Mouse (Mus musculus) heart, postnatal 0 days (tissue): ENCODE measurements around the gene Boc. TPM values are rescaled to one million over a fixed set of nuclear protein-coding genes. Genes with fewer than 3 reads are reported as not detected.

Source experiments
- ATAC-seq: fragments of 200-750 bp; cut with Nextera tagmentation; 2 replicates; pipeline ENCODE4 v1.8.0; 2017; ENCODE audit warnings: low read depth, moderate number of reproducible peaks, moderate library complexity; ENCODE audit not compliant: insufficient read depth
- DNase-seq: peaks from one replicate; pipeline ENCODE4 v3.0.0-alpha.2; 2016; ENCODE audit warnings: low spot score
- H3K27ac ChIP-seq: fragments of 300-500 bp; sonication (generic); 2 replicates; pipeline ENCODE4 v1.5.1; 2014; ENCODE audit warnings: low read depth, mild to moderate bottlenecking
- H3K27me3 ChIP-seq: fragments of 300-500 bp; sonication (generic); 2 replicates; pipeline ENCODE4 v1.6.1; 2014; ENCODE audit warnings: low read length, mixed read lengths; ENCODE audit not compliant: control insufficient read depth, insufficient read depth
- H3K36me3 ChIP-seq: fragments of 300-500 bp; sonication (generic); replicated peaks from 2 replicates; pipeline ENCODE4 v1.6.1; 2014; ENCODE audit warnings: low read length, mixed read lengths; ENCODE audit not compliant: control insufficient read depth, insufficient read depth
- H3K4me1 ChIP-seq: fragments of 300-500 bp; sonication (generic); 2 replicates; pipeline ENCODE4 v1.6.1; 2014; ENCODE audit warnings: antibody characterized with exemption; ENCODE audit not compliant: control insufficient read depth, insufficient read depth
- H3K4me2 ChIP-seq: fragments of 300-500 bp; sonication (generic); 2 replicates; pipeline ENCODE4 v1.6.1; 2014; ENCODE audit warnings: low read depth, mild to moderate bottlenecking, low read length, moderate library complexity
- H3K4me3 ChIP-seq: fragments of 300-500 bp; sonication (generic); 2 replicates; pipeline ENCODE4 v1.5.1; 2014; ENCODE audit warnings: low read depth, low read length
- H3K9ac ChIP-seq: fragments of 300-500 bp; sonication (generic); replicated peaks from 2 replicates; pipeline ENCODE4 v1.6.1; 2014; ENCODE audit warnings: low read depth, low read length, mixed read lengths
- H3K9me3 ChIP-seq: fragments of 300-500 bp; sonication (generic); replicated peaks from 2 replicates; pipeline ENCODE4 v1.6.1; 2016; ENCODE audit warnings: low read length; ENCODE audit not compliant: control insufficient read depth
- CTCF ChIP-seq: IDR thresholded peaks from 2 replicates; pipeline ENCODE4 v1.5.1; 2016; ENCODE audit warnings: antibody characterized with exemption, control low read depth, low read depth
- EP300 ChIP-seq: IDR thresholded peaks from 2 replicates; pipeline ENCODE4 v1.6.1; 2016; ENCODE audit warnings: antibody characterized with exemption, low read depth
- WGBS: fragments of 180-500 bp; shearing (Covaris S2); extraction: QIAGEN DNeasy Blood & Tissue Kit; methylation state at CpG from one replicate; pipeline ENCODE4 v1.1.7; 2014; 5-methylcytosine and 5-hydroxymethylcytosine counted together
- polyA plus RNA-seq: library from polyadenylated mRNA; unstranded; fragments of >200 nt; fragmentation: Nextera tagmentation; extraction: Ambion mirVana; gene quantifications from 2 replicates; pipeline ENCODE4 v1.2.1, GENCODE M21; 2015
- total RNA-seq: library from RNA; depleted of rRNA; stranded (reverse); fragments of >200 nt; gene quantifications from 2 replicates; pipeline ENCODE4 v1.2.3, GENCODE M21; 2014; ENCODE audit warnings: low replicate concordance

Boc gene
- total and polyA plus RNA-seq, 2 experiments from 2014 or later, result 2.6 to 9.8 TPM

GRCm38 (mm10) chr16:44597106-44597806 is 38.6 kb upstream of the Boc start:
- no peak for ATAC-seq
- WGBS, result 76% methylated on average over 2 of the region's 2 CpGs
- H3K4me1 ChIP-seq, result peaks cover 3% of the 10 kb centered on the region; the same call in 1 of the 2 replicates
- no peak overlapping the region for H3K4me3 ChIP-seq
- no peak overlapping the region for H3K9ac ChIP-seq
- no peak overlapping the region for H3K27ac ChIP-seq
- no peak overlapping the region for H3K4me2 ChIP-seq
- DNase-seq, result no peak
- TF ChIP-seq CTCF (no peak), EP300 (no peak)
- no peaks in the 10 kb centered on the region for H3K36me3 ChIP-seq
- no peaks in the 10 kb centered on the region for H3K27me3 ChIP-seq
- H3K9me3 ChIP-seq, result no peaks in the 10 kb centered on the region

DNA sequence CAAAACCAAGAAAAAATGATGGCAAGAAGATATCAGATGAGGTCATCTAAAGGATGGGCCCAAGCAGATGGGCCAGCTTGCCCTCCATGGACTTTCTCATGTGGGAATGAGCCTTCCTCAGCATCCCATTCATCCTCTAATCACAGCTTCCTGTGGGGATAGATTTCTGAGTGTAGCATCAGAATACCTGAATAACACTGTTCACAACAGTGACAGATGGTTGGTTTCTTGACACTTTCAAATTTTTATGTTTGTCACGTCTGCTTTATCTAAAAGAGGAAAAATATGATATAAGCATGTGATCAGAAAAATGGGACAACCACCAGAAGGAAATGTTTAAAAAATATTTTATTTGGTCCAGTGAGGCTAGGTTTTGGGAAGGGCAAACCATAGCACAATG is 30.8 kb upstream of the Boc start:
- Histone ChIP-seq H3K27me3 (no peaks in the 10 kb centered on the region), H3K4me2 (no peak overlapping the region), H3K36me3 (no peaks in the 10 kb centered on the region), H3K4me1 (no peaks in the 10 kb centered on the region), H3K9ac (no peak overlapping the region), H3K9me3 (no peaks in the 10 kb centered on the region), H3K27ac (no peak overlapping the region), H3K4me3 (no peak overlapping the region)
- DNase-seq (no peak), ATAC-seq (no peak)
- TF ChIP-seq CTCF, result no peak
- no peak for TF ChIP-seq EP300
- 55% methylated on average over 1 of the region's 1 CpGs for WGBS

- TF ChIP-seq EP300 (no peak), CTCF (no peak)
- no peaks in the 10 kb centered on the region for H3K27me3 ChIP-seq
- H3K4me3 ChIP-seq, result no peak overlapping the region
- H3K9me3 ChIP-seq, result no peaks in the 10 kb centered on the region
- H3K4me1 ChIP-seq, result no peaks in the 10 kb centered on the region
- peak overlapping the region; percentile 24; the same call in 1 of the 2 replicates for H3K4me2 ChIP-seq
- ATAC-seq (no peak), DNase-seq (peak; percentile 22)
- H3K36me3 ChIP-seq, result no peaks in the 10 kb centered on the region
- 20% methylated on average over 15 of the region's 15 CpGs for whole genome bisulfite sequencing
- no peak overlapping the region for H3K9ac ChIP-seq
- no peak overlapping the region for H3K27ac ChIP-seq
These were observed 20.8 kb upstream of the Boc start for GRCm38 (mm10) chr16:44579421-44580024.

DNA sequence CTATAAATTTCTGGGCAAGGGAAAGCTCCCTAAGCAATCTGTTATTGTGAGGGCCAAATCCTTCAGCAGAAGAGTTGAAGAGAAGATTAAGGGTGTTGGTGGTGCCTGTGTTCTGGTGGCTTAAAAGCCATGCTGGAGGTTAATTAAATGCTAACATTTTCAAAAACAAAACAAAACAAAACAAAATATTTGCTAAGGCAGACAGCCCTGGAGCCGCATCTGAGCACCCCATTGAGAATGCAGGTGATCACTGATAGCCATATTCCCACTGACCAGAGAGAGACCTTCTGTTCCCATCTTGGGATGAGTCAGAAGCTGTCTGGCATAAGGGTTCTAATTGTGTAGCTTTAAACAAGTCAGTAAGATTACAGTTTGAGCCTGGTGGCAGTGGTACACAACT is 19.9 kb upstream of the Boc start:
- DNase-seq (no peak), ATAC-seq (no peak)
- H3K27me3 ChIP-seq, result no peaks in the 10 kb centered on the region
- no peak overlapping the region for H3K4me2 ChIP-seq
- no peaks in the 10 kb centered on the region for H3K4me1 ChIP-seq
- no peak overlapping the region for H3K4me3 ChIP-seq
- TF ChIP-seq EP300, result no peak
- TF ChIP-seq CTCF, result no peak
- H3K27ac ChIP-seq, result no peak overlapping the region
- no peaks in the 10 kb centered on the region for H3K9me3 ChIP-seq
- no peaks in the 10 kb centered on the region for H3K36me3 ChIP-seq
- WGBS, result 74% methylated on average over 1 of the region's 1 CpGs
- no peak overlapping the region for H3K9ac ChIP-seq

DNA sequence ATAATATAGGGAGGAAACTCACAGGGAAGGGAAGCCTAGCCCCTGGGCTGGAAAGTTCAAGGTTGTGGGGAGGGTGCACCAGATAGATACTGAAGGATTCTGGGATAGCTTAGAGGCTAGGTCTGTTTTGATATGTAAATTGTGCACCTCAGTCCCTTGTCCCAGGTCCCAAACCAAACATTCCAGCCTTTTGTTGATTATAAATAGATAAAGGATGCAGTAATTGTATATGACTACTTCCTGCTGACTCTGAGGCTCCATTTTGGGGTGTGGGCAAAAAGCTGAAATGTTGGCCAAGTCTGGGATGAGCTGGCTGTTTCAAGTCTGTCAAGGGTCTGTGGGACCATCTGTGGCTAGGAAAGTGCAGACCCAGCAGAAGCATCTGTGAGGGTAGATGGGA is 9.4 kb upstream of the Boc start:
- Histone ChIP-seq H3K27ac (no peak overlapping the region), H3K27me3 (no peaks in the 10 kb centered on the region), H3K36me3 (no peaks in the 10 kb centered on the region), H3K9me3 (no peaks in the 10 kb centered on the region), H3K4me2 (no peak overlapping the region), H3K4me3 (no peak overlapping the region), H3K4me1 (no peaks in the 10 kb centered on the region), H3K9ac (no peak overlapping the region)
- TF ChIP-seq CTCF (no peak), EP300 (no peak)
- DNase-seq (no peak), ATAC-seq (no peak)
